Mouse (Mus musculus): ENCODE data around the gene Gpc3. TPM values are rescaled to one million over a fixed set of nuclear protein-coding genes. Genes with fewer than 3 reads are reported as not detected.

Gpc3 gene
- polyA plus RNA-seq, 1 experiment: 3.4 TPM

- no peak overlapping the region for H3K27ac ChIP-seq (ENCODE audit: insufficient read depth, low read length)
- no peak overlapping the region for H3K4me3 ChIP-seq (ENCODE audit: extremely low read depth, insufficient read depth, insufficient read length)
- WGBS: 75% methylated on average over 2 of the region's 2 CpGs
- no peaks in the 10 kb centered on the region for H3K4me1 ChIP-seq (ENCODE audit: control insufficient read depth, insufficient read depth, insufficient read length)
- H3K27me3 ChIP-seq (ENCODE audit: control insufficient read depth, insufficient read depth, low read length): no peaks in the 10 kb centered on the region
- TF ChIP-seq CTCF (IDR thresholded peaks at IDR 0.05; ENCODE audit: extremely low read depth, insufficient read depth, insufficient read length, insufficient replicate concordance): no peak
- TF ChIP-seq POLR2A (IDR thresholded peaks at IDR 0.05; ENCODE audit: low read depth, low read length): no peak
- no peak for DNase-seq (ENCODE audit: low read depth in 1 of 2, low spot score in 2 of 2)
- H3K36me3 ChIP-seq (ENCODE audit: control insufficient read depth, insufficient read depth, low read length): no peaks in the 10 kb centered on the region
These were observed 28.4 kb upstream of the Gpc3 start for GRCm38 (mm10) chrX:52642126-52642525.

DNA sequence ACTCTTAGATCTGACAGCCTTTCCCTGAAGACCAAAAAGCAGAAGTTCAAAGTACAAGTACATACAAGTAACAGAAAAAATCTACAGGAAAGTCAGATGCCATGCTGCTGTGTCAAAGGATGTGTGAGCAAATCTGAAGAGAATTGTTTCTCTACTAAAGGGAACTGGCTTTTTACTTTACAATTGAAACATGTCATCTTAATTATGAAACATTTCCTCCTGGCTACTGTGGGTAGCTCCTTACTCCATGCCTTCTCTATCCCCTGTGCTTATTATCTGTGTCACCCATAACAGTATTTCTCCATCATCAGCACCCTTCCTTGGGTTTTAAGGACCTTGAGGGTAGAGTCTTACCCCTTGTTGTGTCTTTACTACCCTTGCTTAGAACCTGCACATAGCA lies 23.7 kb upstream of the Gpc3 start:
- Histone ChIP-seq H3K27ac (ENCODE audit: insufficient read depth, low read length) (no peak overlapping the region), H3K4me3 (ENCODE audit: extremely low read depth, insufficient read depth, insufficient read length) (no peak overlapping the region), H3K4me1 (ENCODE audit: control insufficient read depth, insufficient read depth, insufficient read length) (no peaks in the 10 kb centered on the region), H3K27me3 (ENCODE audit: control insufficient read depth, insufficient read depth, low read length) (no peaks in the 10 kb centered on the region), H3K36me3 (ENCODE audit: control insufficient read depth, insufficient read depth, low read length) (no peaks in the 10 kb centered on the region)
- TF ChIP-seq POLR2A (IDR thresholded peaks at IDR 0.05; ENCODE audit: low read depth, low read length) (no peak), CTCF (IDR thresholded peaks at IDR 0.05; ENCODE audit: extremely low read depth, insufficient read depth, insufficient read length, insufficient replicate concordance) (no peak)
- no peak for DNase-seq (ENCODE audit: low read depth in 1 of 2, low spot score in 2 of 2)

- 89% methylated on average over 6 of the region's 6 CpGs for WGBS
- Histone ChIP-seq H3K4me3 (ENCODE audit: extremely low read depth, insufficient read depth, insufficient read length) (no peak overlapping the region), H3K27ac (ENCODE audit: insufficient read depth, low read length) (no peak overlapping the region), H3K4me1 (ENCODE audit: control insufficient read depth, insufficient read depth, insufficient read length) (no peaks in the 10 kb centered on the region), H3K36me3 (ENCODE audit: control insufficient read depth, insufficient read depth, low read length) (no peaks in the 10 kb centered on the region), H3K27me3 (ENCODE audit: control insufficient read depth, insufficient read depth, low read length) (no peaks in the 10 kb centered on the region)
- no peak for DNase-seq (ENCODE audit: low read depth in 1 of 2, low spot score in 2 of 2)
- TF ChIP-seq CTCF (IDR thresholded peaks at IDR 0.05; ENCODE audit: extremely low read depth, insufficient read depth, insufficient read length, insufficient replicate concordance): no peak
- no peak for TF ChIP-seq POLR2A (IDR thresholded peaks at IDR 0.05; ENCODE audit: low read depth, low read length)
These were observed 20.2 kb upstream of the Gpc3 start for GRCm38 (mm10) chrX:52633976-52634375.

GRCm38 (mm10) chrX:52632688-52633324 lies 19.1 kb upstream of the Gpc3 start:
- no peaks in the 10 kb centered on the region for H3K4me1 ChIP-seq (ENCODE audit: control insufficient read depth, insufficient read depth, insufficient read length)
- H3K36me3 ChIP-seq (ENCODE audit: control insufficient read depth, insufficient read depth, low read length): no peaks in the 10 kb centered on the region
- no peak for TF ChIP-seq POLR2A (IDR thresholded peaks at IDR 0.05; ENCODE audit: low read depth, low read length)
- TF ChIP-seq CTCF (IDR thresholded peaks at IDR 0.05; ENCODE audit: extremely low read depth, insufficient read depth, insufficient read length, insufficient replicate concordance): no peak
- H3K27ac ChIP-seq (ENCODE audit: insufficient read depth, low read length): no peak overlapping the region
- 67% methylated on average over 7 of the region's 7 CpGs for WGBS
- H3K27me3 ChIP-seq (ENCODE audit: control insufficient read depth, insufficient read depth, low read length): no peaks in the 10 kb centered on the region
- no peak overlapping the region for H3K4me3 ChIP-seq (ENCODE audit: extremely low read depth, insufficient read depth, insufficient read length)
- no peak for DNase-seq (ENCODE audit: low read depth in 1 of 2, low spot score in 2 of 2)

GRCm38 (mm10) chrX:52626963-52627716 lies 13.4 kb upstream of the Gpc3 start:
- Histone ChIP-seq H3K36me3 (ENCODE audit: control insufficient read depth, insufficient read depth, low read length) (no peaks in the 10 kb centered on the region), H3K4me3 (ENCODE audit: extremely low read depth, insufficient read depth, insufficient read length) (no peak overlapping the region), H3K4me1 (ENCODE audit: control insufficient read depth, insufficient read depth, insufficient read length) (no peaks in the 10 kb centered on the region), H3K27me3 (ENCODE audit: control insufficient read depth, insufficient read depth, low read length) (no peaks in the 10 kb centered on the region), H3K27ac (ENCODE audit: insufficient read depth, low read length) (no peak overlapping the region)
- DNase-seq (ENCODE audit: low read depth in 1 of 2, low spot score in 2 of 2): no peak
- 72% methylated on average over 6 of the region's 6 CpGs for WGBS
- TF ChIP-seq CTCF (IDR thresholded peaks at IDR 0.05; ENCODE audit: extremely low read depth, insufficient read depth, insufficient read length, insufficient replicate concordance): no peak
- no peak for TF ChIP-seq POLR2A (IDR thresholded peaks at IDR 0.05; ENCODE audit: low read depth, low read length)

GRCm38 (mm10) chrX:52617813-52618212 lies 4.1 kb upstream of the Gpc3 start:
- H3K27ac ChIP-seq (ENCODE audit: insufficient read depth, low read length): no peak overlapping the region
- H3K4me3 ChIP-seq (ENCODE audit: extremely low read depth, insufficient read depth, insufficient read length): no peak overlapping the region
- no peak for DNase-seq (ENCODE audit: low read depth in 1 of 2, low spot score in 2 of 2)
- 86% methylated on average over 3 of the region's 3 CpGs for WGBS
- H3K36me3 ChIP-seq (ENCODE audit: control insufficient read depth, insufficient read depth, low read length): no peaks in the 10 kb centered on the region
- TF ChIP-seq POLR2A (IDR thresholded peaks at IDR 0.05; ENCODE audit: low read depth, low read length) (no peak), CTCF (IDR thresholded peaks at IDR 0.05; ENCODE audit: extremely low read depth, insufficient read depth, insufficient read length, insufficient replicate concordance) (no peak)
- peaks cover 2% of the 10 kb centered on the region; the same call in 1 of the 2 replicates for H3K4me1 ChIP-seq (ENCODE audit: control insufficient read depth, insufficient read depth, insufficient read length)
- H3K27me3 ChIP-seq (ENCODE audit: control insufficient read depth, insufficient read depth, low read length): peaks cover 2% of the 10 kb centered on the region; the same call in 1 of the 2 replicates

DNA sequence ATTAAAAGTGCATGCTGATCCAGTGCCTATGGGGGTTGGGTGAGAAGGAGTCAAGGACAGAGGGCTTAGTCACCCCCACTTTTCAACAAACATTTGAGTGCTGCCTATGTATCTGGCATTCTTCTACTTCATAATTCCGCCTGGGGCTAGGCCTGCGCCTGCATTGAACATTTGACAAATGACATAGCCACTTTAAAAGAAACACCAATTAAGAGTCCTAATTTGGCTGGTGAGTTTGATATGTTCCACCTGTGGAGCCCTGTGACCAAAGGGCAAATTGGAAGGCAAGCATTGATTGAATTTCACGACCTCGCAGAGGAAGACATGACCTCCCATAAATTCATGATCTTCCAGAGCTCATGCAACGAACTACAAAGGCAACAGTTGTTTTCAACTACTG lies 2.4 kb upstream of the Gpc3 start:
- WGBS: 88% methylated on average over 5 of the region's 5 CpGs
- Histone ChIP-seq H3K4me3 (ENCODE audit: extremely low read depth, insufficient read depth, insufficient read length) (no peak overlapping the region), H3K36me3 (ENCODE audit: control insufficient read depth, insufficient read depth, low read length) (no peaks in the 10 kb centered on the region), H3K4me1 (ENCODE audit: control insufficient read depth, insufficient read depth, insufficient read length) (peaks cover 2% of the 10 kb centered on the region; the same call in 1 of the 2 replicates), H3K27ac (ENCODE audit: insufficient read depth, low read length) (no peak overlapping the region), H3K27me3 (ENCODE audit: control insufficient read depth, insufficient read depth, low read length) (peaks cover 2% of the 10 kb centered on the region; the same call in 1 of the 2 replicates)
- DNase-seq (ENCODE audit: low read depth in 1 of 2, low spot score in 2 of 2): no peak
- TF ChIP-seq CTCF (IDR thresholded peaks at IDR 0.05; ENCODE audit: extremely low read depth, insufficient read depth, insufficient read length, insufficient replicate concordance): no peak
- no peak for TF ChIP-seq POLR2A (IDR thresholded peaks at IDR 0.05; ENCODE audit: low read depth, low read length)

Measured in spleen, adult 2 months (tissue).